Mouse (Mus musculus) neural tube, embryonic 14.5 days (tissue): ENCODE measurements at regions not wholly inside any gene's neighbourhood (a gene's known extent, or its start where the extent isn't known, plus 50 kb on each side); places are given as distances from the start of the nearest gene placed in this dataset.
A peak's percentile ranks its signal among the peaks of the same experiment; 100 is the strongest.
"Not testable (repeated sequence)": the region's sequence is repeated elsewhere in the genome, so short reads cannot be mapped to it uniquely, and the experiment has no call there.

Experiments
- ATAC-seq: fragments of 200-750 bp; cut with Nextera tagmentation; 2 replicates; pipeline ENCODE4 v1.8.0; 2017; ENCODE audit warnings: low read depth, mild to moderate bottlenecking, moderate TSS enrichment, moderate library complexity
- H3K27ac ChIP-seq: fragments of 300-500 bp; sonication (generic); 2 replicates; pipeline ENCODE4 v1.5.1; 2014; ENCODE audit warnings: low read depth, mild to moderate bottlenecking, control low read depth, low read length, moderate library complexity, mixed read lengths
- H3K27me3 ChIP-seq: fragments of 300-500 bp; sonication (generic); 2 replicates; pipeline ENCODE4 v1.6.1; 2014; ENCODE audit warnings: low read length; ENCODE audit not compliant: control insufficient read depth, insufficient read depth
- H3K36me3 ChIP-seq: fragments of 300-500 bp; sonication (generic); 2 replicates; pipeline ENCODE4 v1.6.1; 2014; ENCODE audit warnings: low read length, mixed read lengths; ENCODE audit not compliant: control insufficient read depth, insufficient read depth
- H3K4me1 ChIP-seq: fragments of 300-500 bp; sonication (generic); 2 replicates; pipeline ENCODE4 v1.6.1; 2014; ENCODE audit warnings: low read length; ENCODE audit not compliant: control insufficient read depth, insufficient read depth
- H3K4me2 ChIP-seq: fragments of 300-500 bp; sonication (generic); 2 replicates; pipeline ENCODE4 v1.6.1; 2014; ENCODE audit warnings: mild to moderate bottlenecking, low read depth, low read length, control low read depth
- H3K4me3 ChIP-seq: fragments of 300-500 bp; sonication (generic); 2 replicates; pipeline ENCODE4 v1.5.1; 2014; ENCODE audit warnings: low read depth, low read length, control low read depth, mixed read lengths
- H3K9ac ChIP-seq: fragments of 300-500 bp; sonication (generic); replicated peaks from 2 replicates; pipeline ENCODE4 v1.6.1; 2014; ENCODE audit warnings: low read depth, mild to moderate bottlenecking, control low read depth, low read length, mixed read lengths
- H3K9me3 ChIP-seq: fragments of 300-500 bp; sonication (generic); 2 replicates; pipeline ENCODE4 v1.6.1; 2016; ENCODE audit warnings: low read length; ENCODE audit not compliant: control insufficient read depth
- WGBS: fragments of 180-500 bp; shearing (Covaris S2); extraction: QIAGEN DNeasy Blood & Tissue Kit; methylation state at CpG from one replicate; pipeline ENCODE4 v1.1.7; 2014; 5-methylcytosine and 5-hydroxymethylcytosine counted together

- H3K27me3 ChIP-seq, result no peaks in the 10 kb centered on the region
- no peaks in the 10 kb centered on the region for H3K36me3 ChIP-seq
- H3K27ac ChIP-seq, result no peak overlapping the region
- 56% methylated on average over 1 of the region's 1 CpGs for WGBS
- H3K9me3 ChIP-seq, result no peaks in the 10 kb centered on the region
- H3K4me2 ChIP-seq, result no peak overlapping the region
- ATAC-seq, result no peak
- no peak overlapping the region for H3K9ac ChIP-seq
- no peak overlapping the region for H3K4me3 ChIP-seq
- H3K4me1 ChIP-seq, result no peaks in the 10 kb centered on the region
Observed at GRCm38 (mm10) chr8:51409123-51409522, 2102.4 kb upstream of the Aga start.

- no peak overlapping the region for H3K27ac ChIP-seq
- H3K36me3 ChIP-seq, result no peaks in the 10 kb centered on the region
- 74% methylated on average over 1 of the region's 1 CpGs for WGBS
- no peaks in the 10 kb centered on the region for H3K9me3 ChIP-seq
- H3K4me2 ChIP-seq, result no peak overlapping the region
- H3K4me1 ChIP-seq, result no peaks in the 10 kb centered on the region
- no peak overlapping the region for H3K9ac ChIP-seq
- no peak overlapping the region for H3K4me3 ChIP-seq
- no peaks in the 10 kb centered on the region for H3K27me3 ChIP-seq
- no peak for ATAC-seq
Observed at GRCm38 (mm10) chr8:51428443-51428842, 2083.1 kb upstream of the Aga start.

GRCm38 (mm10) chr8:51428851-51429250 lies 2082.7 kb upstream of the Aga start:
- H3K36me3 ChIP-seq, result no peaks in the 10 kb centered on the region
- no peak for ATAC-seq
- H3K9me3 ChIP-seq, result no peaks in the 10 kb centered on the region
- no peaks in the 10 kb centered on the region for H3K27me3 ChIP-seq
- H3K4me2 ChIP-seq, result no peak overlapping the region
- H3K9ac ChIP-seq, result no peak overlapping the region
- no peak overlapping the region for H3K4me3 ChIP-seq
- whole genome bisulfite sequencing, result 71% methylated on average over 3 of the region's 3 CpGs
- H3K27ac ChIP-seq, result no peak overlapping the region
- no peaks in the 10 kb centered on the region for H3K4me1 ChIP-seq

- Histone ChIP-seq H3K4me1 (no peaks in the 10 kb centered on the region), H3K9ac (no peak overlapping the region), H3K4me2 (no peak overlapping the region), H3K27ac (no peak overlapping the region), H3K4me3 (no peak overlapping the region), H3K9me3 (no peaks in the 10 kb centered on the region), H3K27me3 (no peaks in the 10 kb centered on the region), H3K36me3 (no peaks in the 10 kb centered on the region)
- 86% methylated on average over 5 of the region's 5 CpGs for WGBS
- no peak for ATAC-seq
Observed at GRCm38 (mm10) chr8:51447636-51448035, 2063.9 kb upstream of the Aga start.

GRCm38 (mm10) chr8:51448600-51448999 lies 2062.9 kb upstream of the Aga start:
- no peak for ATAC-seq
- Histone ChIP-seq H3K9me3 (no peaks in the 10 kb centered on the region), H3K36me3 (no peaks in the 10 kb centered on the region), H3K4me1 (no peaks in the 10 kb centered on the region), H3K27ac (no peak overlapping the region), H3K4me3 (no peak overlapping the region), H3K4me2 (no peak overlapping the region), H3K9ac (no peak overlapping the region), H3K27me3 (no peaks in the 10 kb centered on the region)
- WGBS, result 81% methylated on average over 2 of the region's 2 CpGs

GRCm38 (mm10) chr8:51479406-51479805 lies 2032.1 kb upstream of the Aga start:
- 49% methylated on average over 3 of the region's 3 CpGs for WGBS
- 0 out of 2 replicates have a peak, but pooled peaks have one; percentile 41 for ATAC-seq

GRCm38 (mm10) chr8:51502567-51502966 lies 2009.0 kb upstream of the Aga start:
- H3K36me3 ChIP-seq, result no peaks in the 10 kb centered on the region
- no peak overlapping the region for H3K9ac ChIP-seq
- H3K4me1 ChIP-seq, result no peaks in the 10 kb centered on the region
- no peak overlapping the region for H3K4me3 ChIP-seq
- no peak overlapping the region for H3K4me2 ChIP-seq
- no peaks in the 10 kb centered on the region for H3K27me3 ChIP-seq
- no peak for ATAC-seq
- no peaks in the 10 kb centered on the region for H3K9me3 ChIP-seq
- 74% methylated on average over 4 of the region's 4 CpGs for WGBS
- no peak overlapping the region for H3K27ac ChIP-seq

More at GRCm38 (mm10) chr8:51479406-51479805, 2032.1 kb upstream of the Aga start:
- H3K4me3 ChIP-seq, result no peak overlapping the region
- no peaks in the 10 kb centered on the region for H3K27me3 ChIP-seq
- H3K27ac ChIP-seq, result no peak overlapping the region
- H3K4me1 ChIP-seq, result no peaks in the 10 kb centered on the region
- H3K4me2 ChIP-seq, result no peak overlapping the region
- no peak overlapping the region for H3K9ac ChIP-seq
- no peaks in the 10 kb centered on the region for H3K9me3 ChIP-seq
- no peaks in the 10 kb centered on the region for H3K36me3 ChIP-seq

GRCm38 (mm10) chr8:51523163-51523562 lies 1988.4 kb upstream of the Aga start:
- no peak overlapping the region for H3K4me2 ChIP-seq
- H3K9me3 ChIP-seq, result no peaks in the 10 kb centered on the region
- no peak overlapping the region for H3K27ac ChIP-seq
- no peak overlapping the region for H3K4me3 ChIP-seq
- no peak overlapping the region for H3K9ac ChIP-seq
- no peak for ATAC-seq
- H3K4me1 ChIP-seq, result no peaks in the 10 kb centered on the region
- H3K27me3 ChIP-seq, result no peaks in the 10 kb centered on the region
- 64% methylated on average over 2 of the region's 2 CpGs for WGBS
- no peaks in the 10 kb centered on the region for H3K36me3 ChIP-seq

GRCm38 (mm10) chr8:51553118-51553517 lies 1958.4 kb upstream of the Aga start:
- not testable (repeated sequence) for H3K27ac ChIP-seq, H3K9ac ChIP-seq, H3K9me3 ChIP-seq, H3K27me3 ChIP-seq, ATAC-seq, H3K36me3 ChIP-seq, H3K4me3 ChIP-seq, H3K4me2 ChIP-seq, H3K4me1 ChIP-seq
- 92% methylated on average over 3 of the region's 3 CpGs for WGBS
